Mouse (Mus musculus) bone marrow, adult 2 months (tissue): ENCODE results near the gene Zdhhc9. TPM values are rescaled to one million over a fixed set of nuclear protein-coding genes. Genes with fewer than 3 reads are reported as not detected.

Experiments used
- H3K27ac ChIP-seq: fragments of 200-500 bp; 2 replicates; pipeline ENCODE4 v1.5.1; 2012; ENCODE audit warnings: low read depth, mild to moderate bottlenecking, control low read depth, inconsistent platforms, low read length; ENCODE audit not compliant: control insufficient read depth, poor library complexity, insufficient read depth
- H3K4me1 ChIP-seq: fragments of 200-500 bp; 2 replicates; pipeline ENCODE4 v1.6.1; 2011; ENCODE audit warnings: low read length; ENCODE audit not compliant: control insufficient read depth, insufficient read depth
- H3K4me3 ChIP-seq: fragments of 200-500 bp; replicated peaks from 2 replicates; pipeline ENCODE3; 2011; ENCODE audit warnings: mild to moderate bottlenecking, low read depth, low read length, control low read depth; ENCODE audit not compliant: control insufficient read depth
- CTCF ChIP-seq: fragments of 200-500 bp; IDR thresholded peaks from 2 replicates; pipeline ENCODE4 v1.5.1; 2011; ENCODE audit warnings: low read length, control low read depth; ENCODE audit not compliant: control insufficient read depth, insufficient read depth
- POLR2A ChIP-seq: fragments of 200-500 bp; IDR thresholded peaks from 2 replicates; pipeline ENCODE4 v1.6.1; 2011; ENCODE audit warnings: low read depth, mild to moderate bottlenecking, control low read depth, low read length, borderline replicate concordance; ENCODE audit not compliant: control insufficient read depth
- WGBS: fragments of 180-500 bp; shearing (Covaris S2); methylation state at CpG from one replicate; pipeline ENCODE4 v1.1.7; 2018; 5-methylcytosine and 5-hydroxymethylcytosine counted together
- polyA plus RNA-seq: library from polyadenylated mRNA; stranded (reverse); fragments of >200 nt; gene quantifications from 2 replicates; pipeline ENCODE4 v1.2.4, GENCODE M21; 2011; ENCODE audit warnings: low replicate concordance; ENCODE audit not compliant: missing spikeins, insufficient read depth, insufficient read length

The Zdhhc9 gene
- polyA plus RNA-seq, 1 experiment: 14.2 TPM

- peak overlapping the region; percentile 81 for H3K27ac ChIP-seq
- WGBS: 30% methylated on average over 6 of the region's 6 CpGs
Measured at GRCm38 (mm10) chrX:48127502-48128218, 81.0 kb downstream of the Zdhhc9 start.

GRCm38 (mm10) chrX:48126903-48127476 is 81.7 kb downstream of the Zdhhc9 start:
- Histone ChIP-seq H3K4me1 (peaks cover 1% of the 10 kb centered on the region; the same call in 1 of the 2 replicates), H3K27ac (no peak overlapping the region), H3K4me3 (no peak overlapping the region)
- TF ChIP-seq CTCF (no peak), POLR2A (no peak)
- WGBS: 53% methylated on average over 6 of the region's 6 CpGs

More at GRCm38 (mm10) chrX:48127502-48128218, 81.0 kb downstream of the Zdhhc9 start:
- TF ChIP-seq CTCF (no peak), POLR2A (no peak)
- Histone ChIP-seq H3K4me1 (peaks cover 1% of the 10 kb centered on the region; the same call in 1 of the 2 replicates), H3K4me3 (no peak overlapping the region)

DNA sequence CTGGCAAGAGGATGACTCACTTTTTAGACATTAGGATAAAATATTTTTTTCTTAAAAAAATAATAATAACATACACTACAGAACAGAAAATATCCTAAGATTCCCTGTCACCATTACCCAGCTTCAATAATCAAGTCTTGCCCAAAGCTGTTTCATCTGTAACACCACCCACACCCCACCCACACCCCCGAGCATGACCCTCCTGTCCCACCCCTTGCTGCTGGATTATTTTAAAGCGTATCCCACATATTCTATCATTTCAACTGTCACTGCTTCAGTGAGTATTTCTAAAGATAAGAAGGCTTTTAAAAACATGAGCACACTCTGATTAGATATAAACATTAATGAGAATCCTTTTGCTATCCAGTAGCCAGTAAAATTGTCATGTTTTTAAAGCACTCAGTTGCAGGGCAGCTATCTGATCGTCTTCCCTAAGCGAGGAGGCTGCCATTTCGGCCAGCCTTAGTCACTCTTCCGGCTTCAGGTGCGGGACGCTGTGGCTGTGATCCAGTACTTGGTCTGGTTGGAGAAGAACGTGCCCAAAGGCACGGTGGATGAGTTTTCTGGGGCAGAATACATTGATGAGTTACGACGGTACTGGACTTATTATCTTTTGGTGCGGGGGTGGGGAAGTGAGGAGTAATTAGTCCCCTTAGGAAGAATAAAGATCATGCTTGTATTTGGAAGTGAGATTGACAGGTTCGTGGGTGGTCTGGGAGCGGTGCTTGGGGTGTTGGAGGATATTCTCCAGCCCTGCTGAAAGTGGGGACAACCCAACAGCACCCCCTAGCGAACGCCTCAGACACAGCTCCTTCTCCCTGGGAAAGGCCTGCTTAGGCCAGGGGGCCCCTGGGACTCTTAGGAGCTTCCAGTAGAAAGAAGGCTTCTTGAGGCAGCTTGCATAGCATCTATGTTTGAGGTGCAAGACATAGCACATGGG is 84.3 kb downstream of the Zdhhc9 start:
- H3K4me1 ChIP-seq: peaks cover 1% of the 10 kb centered on the region; the same call in 1 of the 2 replicates
- H3K27ac ChIP-seq: no peak overlapping the region
- H3K4me3 ChIP-seq: no peak overlapping the region
- WGBS: 26% methylated on average over 17 of the region's 17 CpGs
- TF ChIP-seq POLR2A: no peak
- TF ChIP-seq CTCF: peak; percentile 72

Other genes with a start within 250 kb of the Zdhhc9 start
- 0.50 TPM in 1 of 2 replicates, not detected in the other for gene Apln, start 174.0 kb downstream of the Zdhhc9 start, polyA plus RNA-seq
- gene Xpnpep2, start 100.2 kb downstream of the Zdhhc9 start, polyA plus RNA-seq: not detected in 2 replicates
- gene Sash3, start 62.4 kb downstream of the Zdhhc9 start, polyA plus RNA-seq: 19.3 and 33.7 TPM in 2 replicates
- gene Utp14a, start 48.0 kb upstream of the Zdhhc9 start, polyA plus RNA-seq: 20.2 and 29.7 TPM in 2 replicates
- 15.3 and 27.3 TPM in 2 replicates for gene Bcorl1, start 132.5 kb upstream of the Zdhhc9 start, polyA plus RNA-seq